Mouse (Mus musculus) c-Kit-positive CD71-positive TER-119-positive erythroid progenitor cells, embryonic 14.5 days (primary cell): ENCODE data around the gene Arhgef15.
A peak's percentile ranks its signal among the peaks of the same experiment; 100 is the strongest.

Experiments used
- DNase-seq: peaks from one replicate; pipeline ENCODE4 v3.0.0-alpha.2; 2013; ENCODE audit warnings: low spot score

The Arhgef15 gene

GRCm38 (mm10) chr11:68914566-68914965, 42.7 kb downstream of the Arhgef15 start:
- no peak for DNase-seq

DNA sequence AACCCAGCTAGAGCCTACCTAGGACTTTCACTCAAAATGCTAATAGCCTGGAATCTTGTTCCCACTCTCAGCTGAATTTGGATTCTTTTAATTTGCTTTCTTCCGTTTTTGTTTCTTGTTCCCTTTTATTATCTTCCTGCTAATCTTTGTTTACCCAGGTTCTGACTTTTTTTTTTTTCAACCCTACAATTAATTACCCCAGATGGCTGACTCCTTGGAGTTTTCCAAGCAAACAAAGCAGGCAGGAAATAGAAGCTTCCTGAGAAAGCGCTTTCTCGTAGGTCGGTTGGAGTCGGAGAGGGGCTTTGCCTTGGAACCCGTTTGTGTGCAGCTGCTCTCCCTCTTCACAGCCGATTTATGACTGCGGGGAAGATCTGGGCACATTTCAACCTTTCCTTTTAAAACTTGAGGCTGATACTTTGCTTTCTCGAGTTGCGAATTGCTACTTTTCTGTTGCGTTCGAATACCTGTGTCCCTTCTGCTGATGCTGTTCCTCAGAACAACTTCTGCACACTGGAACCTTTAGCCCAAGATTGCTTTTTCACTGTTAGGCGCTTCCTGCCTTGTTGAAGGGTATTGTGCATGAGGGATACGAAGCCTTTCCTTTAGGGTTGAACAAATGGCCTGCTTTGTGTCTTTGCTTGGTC, 45.6 kb downstream of the Arhgef15 start:
- no peak for DNase-seq

DNA sequence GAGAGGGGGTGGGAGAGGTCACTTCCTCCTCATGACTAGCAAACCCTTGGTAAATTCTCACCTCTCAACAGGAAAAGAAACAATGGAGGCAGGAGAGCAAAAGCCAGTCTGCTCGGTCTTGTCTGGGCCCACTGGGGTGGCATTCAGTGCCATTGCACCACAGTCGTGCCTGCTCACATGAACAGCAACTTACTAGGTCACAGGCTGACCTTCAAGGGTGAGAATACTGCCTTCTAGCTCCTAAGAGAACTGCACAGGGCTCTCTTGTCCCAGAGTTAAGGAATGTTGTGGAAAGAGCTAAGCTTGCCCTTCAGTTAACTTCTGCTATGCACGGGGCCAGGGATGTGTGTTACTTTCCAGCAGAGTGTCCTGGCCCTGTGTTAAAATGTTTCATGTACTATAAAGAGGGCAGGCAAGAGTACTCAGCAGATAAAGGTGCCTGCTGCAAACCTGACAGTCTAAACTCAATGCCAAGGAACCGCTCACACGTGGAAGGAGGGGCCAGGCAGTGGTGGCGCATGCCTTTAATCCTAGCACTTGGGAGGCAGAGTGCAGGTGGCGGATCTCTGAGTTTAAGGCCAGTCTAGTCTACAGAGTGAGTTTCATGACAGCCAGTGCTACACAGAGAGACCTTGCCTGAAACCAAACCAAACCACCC, 48.3 kb downstream of the Arhgef15 start:
- no peak for DNase-seq

GRCm38 (mm10) chr11:68907251-68907650, 50.0 kb downstream of the Arhgef15 start:
- no peak for DNase-seq

DNA sequence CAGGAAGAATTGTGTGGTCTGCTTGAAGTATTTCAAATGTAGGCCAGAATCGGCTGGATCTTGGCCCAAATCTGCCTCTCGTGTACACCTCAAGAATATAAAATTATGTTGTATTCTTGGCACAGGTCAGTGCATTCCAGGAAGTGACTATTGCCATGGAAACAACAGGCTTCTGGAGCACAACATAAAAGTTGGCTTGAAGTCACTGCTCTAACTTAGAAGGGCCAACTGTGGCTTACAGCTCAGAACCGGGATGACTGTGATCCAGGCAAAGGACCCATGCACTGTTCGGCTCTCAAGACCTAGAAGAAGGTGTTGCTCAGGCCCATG, 50.9 kb downstream of the Arhgef15 start:
- DNase-seq = no peak

- no peak for DNase-seq
Observed at GRCm38 (mm10) chr11:68905665-68906460, 51.4 kb downstream of the Arhgef15 start.

GRCm38 (mm10) chr11:68905138-68905531, 52.1 kb downstream of the Arhgef15 start:
- DNase-seq = no peak

DNA sequence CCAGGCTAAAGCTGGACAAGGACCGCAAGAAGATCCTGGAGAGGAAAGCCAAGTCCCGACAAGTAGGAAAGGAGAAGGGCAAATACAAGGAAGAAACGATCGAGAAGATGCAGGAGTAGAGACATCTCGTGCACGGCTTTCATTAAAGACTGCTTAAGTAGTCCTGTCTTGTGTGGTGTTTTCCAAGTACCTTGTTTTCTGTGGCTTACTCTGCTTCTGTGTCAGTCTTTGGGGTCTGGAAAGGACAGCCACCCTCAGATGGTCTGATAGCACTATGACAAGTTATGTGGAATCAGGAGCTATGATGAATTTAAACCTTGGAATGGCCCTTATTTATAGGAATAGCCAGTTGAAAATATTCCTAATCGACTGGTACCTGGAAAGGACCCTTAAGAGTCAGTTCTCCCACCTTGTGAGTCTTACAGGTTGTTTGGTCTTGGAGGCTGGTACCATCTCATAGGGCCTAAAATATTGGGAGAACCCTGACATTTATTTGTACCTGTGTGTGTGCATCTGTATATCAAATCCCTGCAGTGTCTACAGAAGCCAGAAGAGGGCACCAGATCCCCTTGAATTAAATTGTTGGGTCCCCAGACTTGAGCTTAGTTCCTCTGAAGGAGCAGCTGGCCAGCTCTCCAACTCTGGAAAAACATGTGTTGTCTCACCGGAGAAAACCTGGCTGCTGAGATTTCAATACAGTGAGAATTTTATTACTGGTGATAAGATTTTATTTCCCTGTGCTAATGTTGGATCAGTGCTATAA, 52.7 kb downstream of the Arhgef15 start:
- peak; percentile 72 for DNase-seq

- DNase-seq = no peak
Observed at GRCm38 (mm10) chr11:68903775-68904174, 53.5 kb downstream of the Arhgef15 start.

GRCm38 (mm10) chr11:68902823-68903222, 54.5 kb downstream of the Arhgef15 start:
- no peak for DNase-seq

- no peak for DNase-seq
Observed at GRCm38 (mm10) chr11:68902367-68902766, 54.9 kb downstream of the Arhgef15 start.

DNA sequence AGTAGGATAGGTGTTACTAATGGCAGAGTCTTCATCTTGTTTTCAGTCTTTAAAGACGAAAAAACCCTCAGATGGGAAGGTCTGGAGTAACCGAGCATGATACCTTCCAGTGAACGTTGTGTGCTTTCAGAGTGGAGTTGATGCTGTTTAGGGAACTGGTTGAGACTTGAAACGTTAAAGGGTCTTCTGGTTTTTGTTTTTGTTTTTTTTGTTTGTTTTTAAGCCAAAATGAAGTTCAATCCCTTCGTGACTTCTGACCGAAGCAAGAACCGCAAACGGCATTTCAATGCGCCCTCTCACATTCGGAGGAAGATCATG, 55.3 kb downstream of the Arhgef15 start:
- no peak for DNase-seq

- peak; percentile 100 for DNase-seq
Observed at GRCm38 (mm10) chr11:68901351-68902046, 55.8 kb downstream of the Arhgef15 start, which contains the start of gene Rpl26. Rpl26 (plus strand) TSS chr11:68901583.

DNA sequence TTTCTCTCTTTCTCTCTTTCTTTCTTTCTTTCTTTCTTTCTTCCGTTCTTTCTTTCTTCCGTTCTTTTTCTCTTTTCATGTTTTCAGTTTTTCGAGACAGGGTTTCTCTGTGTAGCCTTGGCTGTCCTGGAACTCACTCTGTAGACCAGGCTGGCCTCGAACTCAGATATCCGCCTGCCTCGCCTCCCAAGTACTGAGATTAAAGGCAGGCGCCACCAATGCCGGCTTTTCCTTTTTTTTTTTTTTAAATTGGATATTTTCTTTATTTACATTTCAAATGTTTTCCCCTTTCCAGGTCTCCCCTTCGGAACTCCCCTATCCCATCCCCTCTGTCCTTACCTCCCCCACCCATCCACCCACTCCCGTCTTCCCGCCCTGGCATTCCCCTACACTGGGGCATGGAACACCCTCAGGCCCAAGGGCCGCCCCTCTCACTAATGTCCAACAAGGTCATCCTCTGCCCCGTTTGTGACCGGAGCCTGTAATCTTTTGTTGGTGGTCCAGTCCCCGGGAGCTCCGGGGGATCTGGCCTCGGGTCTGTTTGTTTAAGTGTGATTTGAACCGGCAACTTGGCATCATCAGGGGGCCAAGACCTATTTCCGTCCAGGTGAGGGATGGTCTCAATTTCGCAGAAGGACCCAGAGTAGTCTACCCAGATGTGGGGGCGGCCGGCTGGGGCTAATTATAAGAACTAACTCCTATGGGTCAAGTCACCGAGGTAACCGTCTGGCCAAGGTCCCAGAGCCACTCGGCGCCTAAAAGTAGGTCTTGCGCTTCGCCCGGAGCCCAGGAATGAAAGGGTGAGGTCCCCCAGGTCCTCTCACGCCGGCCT, 56.5 kb downstream of the Arhgef15 start:
- no peak for DNase-seq

GRCm38 (mm10) chr11:68899815-68900214, 57.5 kb downstream of the Arhgef15 start:
- DNase-seq = no peak

GRCm38 (mm10) chr11:68898790-68899189, 58.5 kb downstream of the Arhgef15 start:
- no peak for DNase-seq

DNA sequence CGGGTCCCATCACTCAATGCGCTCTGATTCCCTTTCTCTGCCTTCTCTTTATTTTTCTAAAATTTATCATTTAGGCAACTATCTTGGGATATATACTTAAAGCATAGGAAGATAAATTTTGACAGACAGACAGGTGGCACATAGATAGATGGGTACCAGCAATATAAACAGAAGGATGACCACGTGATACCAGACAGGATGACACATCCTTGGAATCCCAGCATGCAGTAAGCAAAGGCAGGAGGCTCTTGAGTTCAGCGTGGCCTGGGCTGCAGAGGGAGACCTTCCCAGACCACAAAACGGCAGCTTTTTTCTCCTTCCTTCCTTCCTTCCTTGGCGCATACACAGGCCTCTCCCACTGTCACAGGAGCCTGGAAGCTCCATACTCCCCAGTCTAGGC, 59.4 kb downstream of the Arhgef15 start:
- DNase-seq = no peak

DNA sequence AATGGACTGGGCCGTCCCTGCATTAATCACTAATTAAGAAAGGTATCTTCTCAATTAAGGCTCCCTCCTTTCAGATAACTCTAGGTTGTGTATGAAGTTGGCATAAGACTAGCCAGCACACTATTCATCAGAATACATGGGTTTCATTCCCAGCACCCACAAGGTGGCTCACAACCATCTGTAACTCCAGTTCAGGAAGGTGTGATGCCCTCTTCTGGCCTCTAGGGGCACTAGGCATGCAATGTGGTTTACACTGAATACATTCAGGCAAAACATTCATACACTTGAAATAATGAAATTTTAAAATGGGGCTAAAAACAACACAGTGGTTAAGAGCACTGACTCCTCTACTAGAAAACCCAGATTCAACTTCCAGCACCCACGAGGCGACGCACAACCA, 60.2 kb downstream of the Arhgef15 start:
- no peak for DNase-seq

GRCm38 (mm10) chr11:68896247-68896646, 61.0 kb downstream of the Arhgef15 start:
- DNase-seq = no peak

DNA sequence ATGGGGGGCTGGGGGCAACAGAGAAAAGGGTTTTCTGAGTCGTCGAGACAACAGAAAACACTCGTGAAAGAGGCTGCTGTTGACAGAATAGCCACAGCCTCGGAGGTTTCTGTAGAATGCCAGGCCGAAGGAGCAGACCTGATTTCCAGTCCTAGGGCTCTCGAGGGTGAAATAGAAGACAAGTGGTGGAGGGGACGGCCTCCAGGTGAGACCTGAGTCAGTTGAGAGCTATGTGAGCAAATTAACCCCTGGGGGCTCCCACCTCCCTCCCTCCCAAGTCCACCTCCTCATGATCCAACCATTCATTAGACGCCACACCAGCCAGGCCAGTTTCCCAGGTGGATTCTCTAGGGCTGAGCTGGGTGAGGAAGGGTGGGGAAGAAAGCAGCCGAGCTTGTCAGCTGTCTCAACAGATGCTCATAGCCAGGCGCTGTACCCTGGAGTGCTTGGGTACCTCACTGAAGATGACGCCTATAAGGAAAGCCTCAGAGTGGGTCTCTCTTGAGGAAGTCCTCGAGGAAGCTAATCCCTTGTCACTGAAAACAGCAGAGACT, 63.3 kb downstream of the Arhgef15 start:
- no peak for DNase-seq
